Mouse (Mus musculus) olfactory bulb, adult 2 months (tissue): ENCODE results near the gene Clec2i.

Experiments
- CTCF ChIP-seq: fragments of 200-500 bp; IDR thresholded peaks from 2 replicates; pipeline ENCODE4 v1.5.1; 2012; ENCODE audit warnings: low read depth, mild to moderate bottlenecking, low read length, moderate library complexity; ENCODE audit not compliant: insufficient read depth
- POLR2A ChIP-seq: fragments of 200-500 bp; IDR thresholded peaks from 2 replicates; pipeline ENCODE4 v1.6.1; 2012; ENCODE audit warnings: mild to moderate bottlenecking, low read depth, low read length, moderate library complexity; ENCODE audit not compliant: insufficient read depth

DNA sequence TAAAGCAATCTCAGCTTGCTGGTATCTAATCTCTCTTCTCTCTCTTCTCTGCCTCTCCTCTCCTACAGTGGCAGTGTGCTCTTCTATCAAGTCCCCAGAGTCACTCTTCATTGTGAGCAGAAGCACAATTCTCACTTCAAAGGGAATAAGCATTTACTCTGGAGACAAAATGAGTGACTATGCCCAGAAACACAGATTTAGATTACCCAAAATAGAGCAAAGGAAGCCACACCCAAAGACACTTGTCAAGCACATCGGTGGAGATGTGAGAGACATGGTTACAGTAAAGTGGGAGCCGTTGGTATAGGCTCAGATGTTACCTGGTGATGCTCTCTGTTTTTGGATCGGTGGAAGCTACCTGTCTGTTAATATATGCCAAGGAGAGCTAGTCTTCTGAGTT lies 34.6 kb upstream of the Clec2i start:
- no peak for TF ChIP-seq CTCF
- no peak for TF ChIP-seq POLR2A
